Mouse (Mus musculus): ENCODE results near the gene Spast.

- TF ChIP-seq POLR2A (IDR thresholded peaks at IDR 0.05; ENCODE audit: extremely low read depth, insufficient read depth, low read length), result no peak
- TF ChIP-seq CTCF (IDR thresholded peaks at IDR 0.05; ENCODE audit: low read depth, low read length), result no peak
These were observed 33.2 kb upstream of the Spast start for GRCm38 (mm10) chr17:74305616-74306015.

All from liver, adult 2 months (tissue).